Mouse (Mus musculus) E14TG2a.4 (cell line): Measurements from ENCODE around the gene Slc2a8.

Experiments
- CTCF ChIP-seq: conservative IDR thresholded peaks from 2 replicates; pipeline ENCODE4 v1.5.1; 2014; ENCODE audit warnings: low read length
- NANOG ChIP-seq: IDR thresholded peaks from 2 replicates; pipeline ENCODE4 v1.6.1; 2014; ENCODE audit warnings: borderline replicate concordance, low read length, mixed read lengths

- TF ChIP-seq CTCF: no peak
- TF ChIP-seq NANOG: no peak
These were observed 33.0 kb upstream of the Slc2a8 start for GRCm38 (mm10) chr2:33014877-33015276.
